Mouse (Mus musculus) embryonic facial prominence, embryonic 13.5 days (tissue): ENCODE data around the gene Krt75. TPM values are rescaled to one million over a fixed set of nuclear protein-coding genes. Genes with fewer than 3 reads are reported as not detected.

Source experiments
- microRNA-seq: library from miRNA; unstranded; fragments of <30 nt; microRNA quantifications from one replicate; pipeline ENCODE4, GENCODE M21; 2016
- polyA plus RNA-seq: library from polyadenylated mRNA; unstranded; fragments of >200 nt; fragmentation: Nextera tagmentation; extraction: Ambion mirVana; gene quantifications from 2 replicates; pipeline ENCODE4 v1.2.1, GENCODE M21; 2015

Gene Krt75
- polyA plus RNA-seq, 1 experiment from 2014 or later: 1.6 TPM

Small RNAs within 50 kb of the gene (microRNA-seq; reads per million reads assigned to microRNA genes)
- gene Gm44393 (not detected), gene Gm44460 (not detected)

Other genes with a start within 250 kb of the Krt75 start
- 2.5 and 3.1 TPM in 2 replicates for gene Krt80, start 203.7 kb downstream of the Krt75 start, polyA plus RNA-seq
- gene Krt7, start 162.9 kb downstream of the Krt75 start, polyA plus RNA-seq: 19.6 and 23.1 TPM in 2 replicates
- 0.55 and 0.66 TPM in 2 replicates for gene Krt87, start 135.1 kb downstream of the Krt75 start, polyA plus RNA-seq
- not detected in 2 replicates for gene Krt88, start 126.2 kb downstream of the Krt75 start, polyA plus RNA-seq
- gene Krt81, start 110.2 kb downstream of the Krt75 start, polyA plus RNA-seq: not detected in 2 replicates
- 0.22 TPM in 1 of 2 replicates, not detected in the other for gene Krt86, start 100.4 kb downstream of the Krt75 start, polyA plus RNA-seq
- not detected in 2 replicates for gene Krt83, start 82.4 kb downstream of the Krt75 start, polyA plus RNA-seq
- 1.0 TPM in 1 of 2 replicates, not detected in the other for gene Gm49425, start 56.6 kb downstream of the Krt75 start, polyA plus RNA-seq
- gene Krt84, start 41.1 kb downstream of the Krt75 start, polyA plus RNA-seq: not detected in 2 replicates
- gene Krt82, start 23.2 kb downstream of the Krt75 start, polyA plus RNA-seq: not detected in 2 replicates
- 0.15 and 0.40 TPM in 2 replicates for gene Krt90, start 11.0 kb downstream of the Krt75 start, polyA plus RNA-seq
- not detected in 2 replicates for gene Gm5414, start 54.3 kb upstream of the Krt75 start, polyA plus RNA-seq
- gene Gm5478, start 73.5 kb upstream of the Krt75 start, polyA plus RNA-seq: not detected in 2 replicates
- 0.41 TPM in 1 of 2 replicates, not detected in the other for gene Krt6b, start 106.4 kb upstream of the Krt75 start, polyA plus RNA-seq
- 29.7 and 31.8 TPM in 2 replicates for gene Krt6a, start 120.4 kb upstream of the Krt75 start, polyA plus RNA-seq
- 403 and 498 TPM in 2 replicates for gene Krt5, start 139.0 kb upstream of the Krt75 start, polyA plus RNA-seq
- gene Krt71, start 169.2 kb upstream of the Krt75 start, polyA plus RNA-seq: 0.34 TPM in 1 of 2 replicates, not detected in the other
- 0.40 TPM in 1 of 2 replicates, not detected in the other for gene Krt72, start 212.6 kb upstream of the Krt75 start, polyA plus RNA-seq
- gene Krt73, start 228.4 kb upstream of the Krt75 start, polyA plus RNA-seq: 1.2 and 1.4 TPM in 2 replicates
- gene Krt2, start 244.3 kb upstream of the Krt75 start, polyA plus RNA-seq: 0.17 TPM in 1 of 2 replicates, not detected in the other